Mouse (Mus musculus) limb, embryonic 14.5 days (tissue): ENCODE measurements around the gene Gbx2. TPM values are rescaled to one million over a fixed set of nuclear protein-coding genes. Genes with fewer than 3 reads are reported as not detected.
A peak's percentile ranks its signal among the peaks of the same experiment; 100 is the strongest.

Experiments
- ATAC-seq: fragments of 200-750 bp; cut with Nextera tagmentation; 2 replicates; pipeline ENCODE4 v1.8.0; 2017; ENCODE audit warnings: low read depth, moderate number of reproducible peaks, moderate TSS enrichment; ENCODE audit not compliant: low FRiP score
- DNase-seq: peaks from one replicate; pipeline ENCODE4 v3.0.0-alpha.2; 2015; ENCODE audit warnings: low spot score
- H3K27ac ChIP-seq: fragments of 300-500 bp; sonication (generic); replicated peaks from 2 replicates; pipeline ENCODE4 v1.5.1; 2014; ENCODE audit warnings: low read depth, mild to moderate bottlenecking, low read length, moderate library complexity, mixed read lengths
- H3K27me3 ChIP-seq: fragments of 300-500 bp; sonication (generic); 2 replicates; pipeline ENCODE4 v1.6.1; 2014; ENCODE audit warnings: low read length, mixed read lengths; ENCODE audit not compliant: control insufficient read depth, insufficient read depth
- H3K36me3 ChIP-seq: fragments of 300-500 bp; sonication (generic); 2 replicates; pipeline ENCODE4 v1.6.1; 2014; ENCODE audit warnings: mild to moderate bottlenecking, low read length, moderate library complexity, mixed read lengths; ENCODE audit not compliant: control insufficient read depth, insufficient read depth
- H3K4me1 ChIP-seq: fragments of 300-500 bp; sonication (generic); 2 replicates; pipeline ENCODE4 v1.6.1; 2014; ENCODE audit warnings: antibody characterized with exemption, low read length, mixed read lengths; ENCODE audit not compliant: control insufficient read depth, insufficient read depth
- H3K4me2 ChIP-seq: fragments of 300-500 bp; sonication (generic); replicated peaks from 2 replicates; pipeline ENCODE4 v1.6.1; 2014; ENCODE audit warnings: low read depth, mild to moderate bottlenecking, low read length, moderate library complexity; ENCODE audit not compliant: severe bottlenecking
- H3K4me3 ChIP-seq: fragments of 300-500 bp; sonication (generic); replicated peaks from 2 replicates; pipeline ENCODE4 v1.5.1; 2014; ENCODE audit warnings: low read length
- H3K9ac ChIP-seq: fragments of 300-500 bp; sonication (generic); 2 replicates; pipeline ENCODE4 v1.6.1; 2014; ENCODE audit warnings: mild to moderate bottlenecking, low read depth, low read length, moderate library complexity; ENCODE audit not compliant: severe bottlenecking
- H3K9me3 ChIP-seq: fragments of 300-500 bp; sonication (generic); 2 replicates; pipeline ENCODE4 v1.6.1; 2016; ENCODE audit warnings: low read length; ENCODE audit not compliant: control insufficient read depth
- POLR2A ChIP-seq: fragments of 200-500 bp; IDR thresholded peaks from 2 replicates; pipeline ENCODE4 v1.8.0; 2012; ENCODE audit warnings: inconsistent platforms, mild to moderate bottlenecking, moderate library complexity, borderline replicate concordance; ENCODE audit not compliant: insufficient read depth, insufficient read length; ENCODE audit errors: extremely low read depth
- WGBS: fragments of 180-500 bp; shearing (Covaris S2); extraction: QIAGEN DNeasy Blood & Tissue Kit; methylation state at CpG from one replicate; pipeline ENCODE4 v1.1.7; 2014; 5-methylcytosine and 5-hydroxymethylcytosine counted together
- polyA plus RNA-seq, 2 experiments: library from polyadenylated mRNA; depleted of rRNA in 1 of 2; stranded (reverse) in 1 of 2; unstranded in 1 of 2; fragments of >200 nt; fragmentation: Nextera tagmentation in 1 of 2; extraction: Ambion mirVana in 1 of 2; gene quantifications; 2 replicates each; pipeline versions ENCODE4 v1.2.1 to v1.2.3; 2012 to 2014

Gbx2 gene
- polyA plus RNA-seq, 2 experiments: 0.17 to 0.21 TPM

- no peaks in the 10 kb centered on the region for H3K9me3 ChIP-seq
- H3K9ac ChIP-seq: no peak overlapping the region
- ATAC-seq (no peak), DNase-seq (no peak)
- peak overlapping the region; percentile 24 for H3K4me3 ChIP-seq
- WGBS: 23% methylated on average over 9 of the region's 9 CpGs
- H3K4me1 ChIP-seq: peaks cover 28% of the 10 kb centered on the region
- peaks cover 100% of the 10 kb centered on the region for H3K27me3 ChIP-seq
- H3K36me3 ChIP-seq: no peaks in the 10 kb centered on the region
- no peak for TF ChIP-seq POLR2A
- no peak overlapping the region for H3K27ac ChIP-seq
- H3K4me2 ChIP-seq: no peak overlapping the region; the same call in 1 of the 2 replicates
Measured at GRCm38 (mm10) chr1:89926583-89927060, 4.4 kb downstream of the Gbx2 start.

- 22% methylated on average over 11 of the region's 12 CpGs for WGBS
- peaks cover 20% of the 10 kb centered on the region for H3K4me1 ChIP-seq
- H3K9me3 ChIP-seq: no peaks in the 10 kb centered on the region
- H3K4me2 ChIP-seq: no peak overlapping the region
- H3K4me3 ChIP-seq: no peak overlapping the region
- TF ChIP-seq POLR2A: no peak
- peaks cover 100% of the 10 kb centered on the region for H3K27me3 ChIP-seq
- no peak for DNase-seq
- ATAC-seq: no peak
- H3K27ac ChIP-seq: no peak overlapping the region
- H3K9ac ChIP-seq: no peak overlapping the region
- no peaks in the 10 kb centered on the region for H3K36me3 ChIP-seq
Measured at GRCm38 (mm10) chr1:89925501-89926190, 5.3 kb downstream of the Gbx2 start.

DNA sequence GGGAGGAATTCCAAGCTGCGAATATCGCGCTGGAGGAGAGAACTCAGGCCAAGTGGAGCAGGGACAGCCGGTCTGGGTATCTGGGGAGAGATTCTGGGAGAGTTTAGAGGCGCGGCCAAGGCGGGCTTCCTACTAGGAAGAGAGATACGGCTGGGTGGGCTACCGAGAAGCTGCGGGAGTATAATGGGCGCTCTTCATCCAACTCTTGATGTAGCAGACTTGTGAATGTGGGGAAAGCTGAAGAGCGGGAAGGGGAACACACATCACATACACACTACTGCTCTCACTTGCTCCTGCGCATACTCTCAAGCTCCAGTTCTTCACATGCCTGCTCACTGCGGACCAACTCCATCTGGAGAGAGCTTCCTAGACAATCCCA lies 7.3 kb downstream of the Gbx2 start:
- 16% methylated on average over 14 of the region's 14 CpGs for WGBS
- H3K4me2 ChIP-seq: peak overlapping the region; percentile 16; the same call in 1 of the 2 replicates
- H3K27ac ChIP-seq: no peak overlapping the region
- peaks cover 7% of the 10 kb centered on the region; the same call in 1 of the 2 replicates for H3K4me1 ChIP-seq
- H3K36me3 ChIP-seq: no peaks in the 10 kb centered on the region
- no peak overlapping the region for H3K9ac ChIP-seq
- no peak for DNase-seq
- no peaks in the 10 kb centered on the region for H3K9me3 ChIP-seq
- H3K4me3 ChIP-seq: peak overlapping the region; percentile 3; the same call in 1 of the 2 replicates
- TF ChIP-seq POLR2A: no peak
- peaks cover 94% of the 10 kb centered on the region for H3K27me3 ChIP-seq
- no peak for ATAC-seq

DNA sequence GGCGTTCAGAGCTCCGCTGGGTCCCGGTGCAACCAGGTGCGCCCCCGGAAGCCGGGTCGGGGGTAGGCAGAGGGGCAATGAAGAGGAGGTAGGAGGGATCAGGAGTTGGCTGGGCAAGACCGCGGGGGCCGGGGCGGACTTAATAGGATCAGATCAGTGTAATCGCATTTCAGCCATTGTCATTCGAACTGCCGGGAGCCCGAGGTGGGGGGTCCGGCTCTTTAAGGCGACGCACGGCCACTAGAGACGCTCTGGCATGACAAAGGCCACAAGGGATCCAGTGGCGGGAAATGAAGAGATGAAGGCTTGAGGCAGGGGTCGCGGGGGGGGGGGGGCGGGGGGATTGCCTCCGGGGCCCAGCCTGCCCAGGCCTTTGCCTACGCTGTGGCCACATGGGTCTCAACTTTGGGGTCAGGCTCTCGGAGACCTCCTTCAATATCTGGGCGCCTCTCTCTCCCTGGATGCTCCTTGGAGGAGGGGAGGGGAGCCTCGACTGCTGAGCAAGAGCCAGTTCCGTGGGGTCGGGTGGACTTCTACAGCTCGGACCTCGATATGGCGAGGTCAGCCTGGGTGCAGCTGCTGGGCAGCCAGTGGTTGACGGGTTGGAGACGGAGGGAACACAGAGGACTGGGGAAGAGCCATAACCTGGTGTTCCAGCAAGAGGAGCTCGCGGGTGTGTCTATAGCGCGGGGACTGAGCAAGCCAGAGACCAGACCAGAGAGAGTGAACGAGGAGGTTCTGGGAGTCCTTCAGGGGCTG lies 7.9 kb downstream of the Gbx2 start:
- H3K4me3 ChIP-seq: peak overlapping the region; percentile 3; the same call in 1 of the 2 replicates
- H3K27ac ChIP-seq: no peak overlapping the region
- WGBS: 3% methylated on average over 36 of the region's 41 CpGs
- peak overlapping the region; percentile 16; the same call in 1 of the 2 replicates for H3K4me2 ChIP-seq
- TF ChIP-seq POLR2A: no peak
- no peak for DNase-seq
- H3K9me3 ChIP-seq: no peaks in the 10 kb centered on the region
- peaks cover 89% of the 10 kb centered on the region for H3K27me3 ChIP-seq
- peaks cover 7% of the 10 kb centered on the region; the same call in 1 of the 2 replicates for H3K4me1 ChIP-seq
- H3K36me3 ChIP-seq: no peaks in the 10 kb centered on the region
- no peak for ATAC-seq
- no peak overlapping the region for H3K9ac ChIP-seq

DNA sequence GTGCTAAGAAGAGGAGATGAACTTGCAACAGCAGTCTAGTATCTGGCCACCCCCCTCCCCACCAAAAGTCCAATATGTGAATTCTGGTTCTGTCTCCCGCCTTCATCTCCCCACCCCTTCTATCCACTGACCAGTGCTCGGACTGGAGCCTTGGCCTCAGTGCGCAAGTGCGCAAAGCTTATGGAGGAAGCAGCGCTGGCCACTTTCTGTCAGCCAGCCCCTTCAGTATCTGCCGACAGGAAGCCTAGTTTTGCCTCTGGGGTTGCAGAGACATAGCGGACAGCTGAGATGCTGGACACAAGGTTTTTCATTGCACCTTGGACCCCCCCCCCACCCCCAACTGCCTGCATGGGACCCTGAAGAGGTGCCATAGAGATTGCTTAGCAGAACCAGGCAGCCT lies 8.7 kb downstream of the Gbx2 start:
- 3% methylated on average over 7 of the region's 7 CpGs for WGBS
- no peaks in the 10 kb centered on the region for H3K9me3 ChIP-seq
- no peak for DNase-seq
- no peak overlapping the region for H3K4me3 ChIP-seq
- TF ChIP-seq POLR2A: no peak
- H3K27ac ChIP-seq: no peak overlapping the region
- no peak overlapping the region for H3K4me2 ChIP-seq
- H3K9ac ChIP-seq: no peak overlapping the region
- H3K36me3 ChIP-seq: no peaks in the 10 kb centered on the region
- H3K27me3 ChIP-seq: peaks cover 81% of the 10 kb centered on the region
- no peak for ATAC-seq
- peaks cover 7% of the 10 kb centered on the region; the same call in 1 of the 2 replicates for H3K4me1 ChIP-seq
